Mouse (Mus musculus) layer of hippocampus, postnatal 14 days (tissue): ENCODE measurements around the gene Pik3c2g. TPM values are rescaled to one million over a fixed set of nuclear protein-coding genes. Genes with fewer than 3 reads are reported as not detected.

Experiments used
- total RNA-seq, 2 experiments: library from RNA; stranded (reverse); gene quantifications; 2 replicates each; pipeline ENCODE4 v1.2.3; 2021

The Pik3c2g gene
- total RNA-seq, 2 experiments from 2014 or later = 0.21 TPM; not detected in 1

Other genes with a start within 250 kb of the Pik3c2g start
- not detected for gene Rergl, start 85.2 kb upstream of the Pik3c2g start, total RNA-seq